Mouse (Mus musculus): ENCODE data around the gene Fam166b.

Gene Fam166b

GRCm38 (mm10) chr4:43404697-43405096 lies 24.2 kb downstream of the Fam166b start:
- DNase-seq (ENCODE audit: low spot score): no peak

GRCm38 (mm10) chr4:43402212-43402611 lies 26.7 kb downstream of the Fam166b start:
- DNase-seq (ENCODE audit: low spot score): no peak

- DNase-seq (ENCODE audit: low spot score): no peak
Observed at GRCm38 (mm10) chr4:43401486-43401885, 27.4 kb downstream of the Fam166b start.

- no peak for DNase-seq (ENCODE audit: low spot score)
Observed at GRCm38 (mm10) chr4:43400976-43401375, 28.0 kb downstream of the Fam166b start.

- no peak for DNase-seq (ENCODE audit: low spot score)
Observed at GRCm38 (mm10) chr4:43399391-43400131, 29.4 kb downstream of the Fam166b start.

GRCm38 (mm10) chr4:43398829-43399331 lies 30.1 kb downstream of the Fam166b start:
- no peak for DNase-seq (ENCODE audit: low spot score)

- no peak for DNase-seq (ENCODE audit: low spot score)
Observed at GRCm38 (mm10) chr4:43398014-43398413, 30.9 kb downstream of the Fam166b start.

GRCm38 (mm10) chr4:43396381-43396780 lies 32.6 kb downstream of the Fam166b start:
- no peak for DNase-seq (ENCODE audit: low spot score)

GRCm38 (mm10) chr4:43395836-43396235 lies 33.1 kb downstream of the Fam166b start:
- no peak for DNase-seq (ENCODE audit: low spot score)

- no peak for DNase-seq (ENCODE audit: low spot score)
Observed at GRCm38 (mm10) chr4:43395147-43395546, 33.8 kb downstream of the Fam166b start.

- DNase-seq (ENCODE audit: low spot score): no peak
Observed at GRCm38 (mm10) chr4:43394345-43394891, 34.5 kb downstream of the Fam166b start.

- DNase-seq (ENCODE audit: low spot score): no peak
Observed at GRCm38 (mm10) chr4:43391521-43392050, 37.3 kb downstream of the Fam166b start.

GRCm38 (mm10) chr4:43389845-43390440 lies 39.0 kb downstream of the Fam166b start:
- no peak for DNase-seq (ENCODE audit: low spot score)

GRCm38 (mm10) chr4:43389390-43389789 lies 39.5 kb downstream of the Fam166b start:
- no peak for DNase-seq (ENCODE audit: low spot score)

GRCm38 (mm10) chr4:43386932-43387331 lies 42.0 kb downstream of the Fam166b start:
- DNase-seq (ENCODE audit: low spot score): no peak

GRCm38 (mm10) chr4:43384541-43384940 lies 44.4 kb downstream of the Fam166b start:
- no peak for DNase-seq (ENCODE audit: low spot score)

GRCm38 (mm10) chr4:43384083-43384460 lies 44.9 kb downstream of the Fam166b start:
- DNase-seq (ENCODE audit: low spot score): no peak

GRCm38 (mm10) chr4:43383246-43384082 lies 45.5 kb downstream of the Fam166b start:
- no peak for DNase-seq (ENCODE audit: low spot score)

- DNase-seq (ENCODE audit: low spot score): no peak
Observed at GRCm38 (mm10) chr4:43382155-43383020, 46.5 kb downstream of the Fam166b start.

- DNase-seq (ENCODE audit: low spot score): peak; percentile 73
Observed at GRCm38 (mm10) chr4:43381408-43382154, 47.4 kb downstream of the Fam166b start, which contains the start of gene Rusc2. Rusc2 (plus strand) TSS chr4:43381979.
